Mouse (Mus musculus) cerebral cortex, adult 2 months (tissue): ENCODE results near the gene Lce3d.

Source experiments
- WGBS: fragments of 180-500 bp; shearing (Covaris S2); methylation state at CpG from one replicate; pipeline ENCODE4 v1.1.7; 2018; 5-methylcytosine and 5-hydroxymethylcytosine counted together

Lce3d gene

GRCm38 (mm10) chr3:92957090-92957489 lies at the start of gene Lce3d:
TSS of gene Lce3d (plus strand) at chr3:92957390.
- WGBS: 98% methylated on average over 1 of the region's 1 CpGs

GRCm38 (mm10) chr3:92907571-92907970 lies 49.6 kb upstream of the Lce3d start:
- WGBS: 26% methylated on average over 4 of the region's 4 CpGs

- 70% methylated on average over 4 of the region's 4 CpGs for WGBS
These were observed 36.8 kb upstream of the Lce3d start for GRCm38 (mm10) chr3:92920364-92920763.

GRCm38 (mm10) chr3:92926130-92926529 lies 31.1 kb upstream of the Lce3d start, which contains the start of gene Lce3a:
TSS of gene Lce3a (minus strand) at chr3:92926230.
- WGBS: 78% methylated on average over 2 of the region's 2 CpGs

- WGBS: 75% methylated on average over 2 of the region's 2 CpGs
These were observed 24.5 kb upstream of the Lce3d start, which contains the start of gene Lce3b for GRCm38 (mm10) chr3:92932679-92933078. TSS of gene Lce3b (plus strand) at chr3:92932979.

GRCm38 (mm10) chr3:92944186-92944585 lies 13.0 kb upstream of the Lce3d start, which contains the start of gene Lce3c:
TSS of gene Lce3c (plus strand) at chr3:92944486.
- WGBS: 80% methylated on average over 1 of the region's 1 CpGs

GRCm38 (mm10) chr3:92966761-92967160 lies 9.6 kb downstream of the Lce3d start, which contains the start of gene Lce3e:
TSS of gene Lce3e (plus strand) at chr3:92967061.
- 93% methylated on average over 2 of the region's 2 CpGs for WGBS

- WGBS: 80% methylated on average over 2 of the region's 2 CpGs
These were observed 21.3 kb downstream of the Lce3d start for GRCm38 (mm10) chr3:92978484-92978883.

GRCm38 (mm10) chr3:92991926-92992325 lies 34.7 kb downstream of the Lce3d start, which contains the start of gene Lce3f:
TSS of gene Lce3f (plus strand) at chr3:92992226.

GRCm38 (mm10) chr3:92998691-92999090 lies 41.5 kb downstream of the Lce3d start:
- WGBS: 4% methylated on average over 7 of the region's 7 CpGs

GRCm38 (mm10) chr3:93000621-93001020 lies 43.4 kb downstream of the Lce3d start:
- WGBS: 84% methylated on average over 3 of the region's 3 CpGs

GRCm38 (mm10) chr3:93002843-93003242 lies 45.7 kb downstream of the Lce3d start:
- WGBS: 72% methylated on average over 4 of the region's 4 CpGs
